Mouse (Mus musculus) erythroblast, embryonic 14.5 days (primary cell): ENCODE measurements around the gene Zkscan1.

ENCODE experiments used
- GATA1 ChIP-seq: IDR thresholded peaks from 2 replicates; pipeline ENCODE4 v1.6.1; 2012; ENCODE audit warnings: low read length, inconsistent platforms, mixed read lengths
- TAL1 ChIP-seq: IDR thresholded peaks from 3 replicates; pipeline ENCODE4 v1.6.1; 2012; ENCODE audit warnings: low read length, inconsistent platforms, mixed read lengths

- no peak for TF ChIP-seq GATA1
- TF ChIP-seq TAL1: no peak
These were observed 70.6 kb downstream of the Zkscan1 start, which contains the start of gene Zfp113 for GRCm38 (mm10) chr5:138155443-138155976.
